Mouse (Mus musculus): ENCODE measurements around the gene Vgf. TPM values are rescaled to one million over a fixed set of nuclear protein-coding genes. Genes with fewer than 3 reads are reported as not detected.

Gene Vgf
- polyA plus RNA-seq, 1 experiment from 2014 or later = 0.39 TPM

DNA sequence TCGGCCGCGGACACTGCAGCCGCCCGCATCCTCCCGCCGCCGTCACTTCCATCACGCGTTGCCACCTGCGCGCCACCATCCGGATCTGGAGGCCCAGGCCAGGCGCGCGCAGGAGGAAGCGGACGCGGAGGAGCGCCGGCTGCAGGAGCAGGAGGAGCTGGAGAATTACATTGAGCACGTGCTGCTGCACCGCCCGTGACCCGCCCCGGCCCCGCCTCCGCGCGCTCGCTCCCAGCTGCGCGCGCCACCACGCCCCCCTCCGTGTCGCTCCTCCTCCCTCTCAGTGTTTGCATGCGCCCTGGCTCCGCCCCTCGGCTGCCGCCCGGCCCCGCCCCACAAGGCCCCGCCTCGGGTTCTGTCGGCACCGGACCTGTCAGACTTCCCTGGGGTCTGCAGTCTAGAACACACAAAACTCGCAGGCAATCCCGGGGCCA lies 6.5 kb downstream of the Vgf start:
- WGBS = 1% methylated on average over 48 of the region's 49 CpGs
- Histone ChIP-seq H3K4me3 (peak overlapping the region; percentile 59), H3K27me3 (replicated peaks; ENCODE audit: low read depth, poor library complexity, severe bottlenecking) (peaks cover 70% of the 10 kb centered on the region), H3K9me3 (no peaks in the 10 kb centered on the region), H3K36me3 (replicated peaks) (peaks cover 29% of the 10 kb centered on the region), H3K4me1 (peaks cover 48% of the 10 kb centered on the region), H3K27ac (replicated peaks) (0 out of 2 replicates have a peak overlapping the region, but pooled peaks have one; percentile 10)
- peak; percentile 97 for DNase-seq (ENCODE audit: low spot score)

DNA sequence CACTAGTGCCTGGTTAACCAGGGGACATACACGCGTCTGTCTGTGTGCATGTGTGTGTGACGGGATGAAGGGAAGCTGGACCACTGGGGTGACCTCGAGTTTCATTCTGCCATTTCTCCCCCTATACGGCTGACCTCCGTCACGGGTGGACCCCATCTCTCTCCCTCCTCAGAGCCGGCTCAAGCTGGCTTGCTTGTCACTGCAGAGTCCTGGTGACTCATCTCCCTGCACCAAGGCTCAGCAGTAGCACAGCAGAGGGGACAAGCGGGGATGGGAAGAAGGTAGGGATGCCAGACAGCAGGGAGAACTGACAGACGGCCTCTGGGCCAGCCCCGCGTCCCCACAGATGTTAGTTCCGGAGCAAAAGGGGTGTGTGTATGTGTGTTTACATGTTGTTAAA lies 10.0 kb downstream of the Vgf start:
- no peak for DNase-seq (ENCODE audit: low spot score)
- no peaks in the 10 kb centered on the region for H3K9me3 ChIP-seq
- H3K4me1 ChIP-seq = peaks cover 22% of the 10 kb centered on the region
- peaks cover 35% of the 10 kb centered on the region for H3K27me3 ChIP-seq (replicated peaks; ENCODE audit: low read depth, poor library complexity, severe bottlenecking)
- no peak overlapping the region for H3K27ac ChIP-seq (replicated peaks)
- WGBS = 87% methylated on average over 13 of the region's 13 CpGs
- no peak overlapping the region for H3K4me3 ChIP-seq
- H3K36me3 ChIP-seq (replicated peaks) = peaks cover 63% of the 10 kb centered on the region

DNA sequence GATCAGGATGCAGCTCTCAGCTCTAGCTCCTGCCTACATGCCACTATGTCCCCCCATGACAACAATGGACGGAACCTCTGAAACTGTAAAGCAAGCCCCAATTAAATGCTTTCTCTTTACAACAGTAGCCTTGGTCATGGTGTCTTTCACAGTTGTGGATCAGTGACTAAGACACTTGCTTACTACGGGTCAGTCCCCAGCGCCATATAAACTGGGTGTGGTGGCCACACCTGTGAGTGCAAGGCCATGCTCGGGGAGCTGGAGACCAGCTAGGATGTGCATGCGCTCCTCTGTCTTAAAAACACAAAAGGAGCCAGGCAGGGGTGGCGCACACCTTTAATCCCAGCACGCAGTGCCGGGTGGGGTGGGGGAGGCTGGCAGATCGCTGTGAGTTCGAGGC lies 13.3 kb downstream of the Vgf start:
- peaks cover 2% of the 10 kb centered on the region; the same call in 1 of the 2 replicates for H3K27me3 ChIP-seq (replicated peaks; ENCODE audit: low read depth, poor library complexity, severe bottlenecking)
- H3K4me3 ChIP-seq = no peak overlapping the region
- H3K36me3 ChIP-seq (replicated peaks) = peaks cover 84% of the 10 kb centered on the region
- 93% methylated on average over 10 of the region's 10 CpGs for WGBS
- no peak for DNase-seq (ENCODE audit: low spot score)
- no peak overlapping the region for H3K27ac ChIP-seq (replicated peaks)
- H3K4me1 ChIP-seq = no peaks in the 10 kb centered on the region
- H3K9me3 ChIP-seq = no peaks in the 10 kb centered on the region

DNA sequence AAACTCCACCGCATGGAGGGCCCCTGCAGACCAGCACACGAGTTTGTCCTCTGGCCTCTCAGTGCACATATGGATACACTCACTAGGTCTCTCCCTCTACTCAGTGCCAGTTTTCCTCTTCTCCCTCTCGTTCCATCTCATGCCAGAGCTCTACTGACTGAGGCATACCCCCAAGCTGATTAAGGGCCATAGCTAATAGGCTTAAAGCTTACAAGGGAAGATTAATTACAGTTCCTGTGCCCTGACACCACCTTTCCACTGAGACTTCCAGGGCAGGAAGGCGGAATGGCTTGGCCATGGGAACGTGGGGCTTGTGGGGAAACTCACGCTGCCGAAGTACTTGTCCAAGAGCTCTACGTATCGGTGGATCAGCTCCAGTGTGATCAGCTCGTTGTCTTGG lies 15.2 kb downstream of the Vgf start:
- Histone ChIP-seq H3K36me3 (replicated peaks) (peaks cover 68% of the 10 kb centered on the region), H3K27me3 (replicated peaks; ENCODE audit: low read depth, poor library complexity, severe bottlenecking) (no peaks in the 10 kb centered on the region), H3K27ac (replicated peaks) (no peak overlapping the region), H3K4me3 (no peak overlapping the region), H3K9me3 (no peaks in the 10 kb centered on the region), H3K4me1 (peaks cover 15% of the 10 kb centered on the region)
- DNase-seq (ENCODE audit: low spot score) = no peak
- WGBS = 91% methylated on average over 10 of the region's 10 CpGs

DNA sequence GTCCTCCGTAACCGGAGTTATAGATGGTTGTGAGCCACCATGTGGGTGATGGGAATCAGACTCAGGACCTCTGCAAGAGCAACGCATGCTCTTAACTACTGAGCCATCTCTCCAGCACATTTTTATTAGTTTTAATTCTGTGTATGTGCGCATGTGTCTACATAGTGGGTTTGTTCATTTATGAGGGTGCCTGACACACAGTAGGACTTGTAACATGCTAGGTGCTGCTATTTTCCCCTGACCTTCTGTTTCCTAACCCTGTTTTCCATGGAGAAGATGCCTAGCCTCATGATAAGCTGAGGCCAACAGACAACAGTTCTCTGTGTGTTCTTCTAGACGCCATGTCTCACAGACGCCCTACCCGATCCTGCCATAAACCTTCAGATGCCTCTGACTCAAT lies 17.8 kb downstream of the Vgf start:
- H3K4me3 ChIP-seq = no peak overlapping the region

DNA sequence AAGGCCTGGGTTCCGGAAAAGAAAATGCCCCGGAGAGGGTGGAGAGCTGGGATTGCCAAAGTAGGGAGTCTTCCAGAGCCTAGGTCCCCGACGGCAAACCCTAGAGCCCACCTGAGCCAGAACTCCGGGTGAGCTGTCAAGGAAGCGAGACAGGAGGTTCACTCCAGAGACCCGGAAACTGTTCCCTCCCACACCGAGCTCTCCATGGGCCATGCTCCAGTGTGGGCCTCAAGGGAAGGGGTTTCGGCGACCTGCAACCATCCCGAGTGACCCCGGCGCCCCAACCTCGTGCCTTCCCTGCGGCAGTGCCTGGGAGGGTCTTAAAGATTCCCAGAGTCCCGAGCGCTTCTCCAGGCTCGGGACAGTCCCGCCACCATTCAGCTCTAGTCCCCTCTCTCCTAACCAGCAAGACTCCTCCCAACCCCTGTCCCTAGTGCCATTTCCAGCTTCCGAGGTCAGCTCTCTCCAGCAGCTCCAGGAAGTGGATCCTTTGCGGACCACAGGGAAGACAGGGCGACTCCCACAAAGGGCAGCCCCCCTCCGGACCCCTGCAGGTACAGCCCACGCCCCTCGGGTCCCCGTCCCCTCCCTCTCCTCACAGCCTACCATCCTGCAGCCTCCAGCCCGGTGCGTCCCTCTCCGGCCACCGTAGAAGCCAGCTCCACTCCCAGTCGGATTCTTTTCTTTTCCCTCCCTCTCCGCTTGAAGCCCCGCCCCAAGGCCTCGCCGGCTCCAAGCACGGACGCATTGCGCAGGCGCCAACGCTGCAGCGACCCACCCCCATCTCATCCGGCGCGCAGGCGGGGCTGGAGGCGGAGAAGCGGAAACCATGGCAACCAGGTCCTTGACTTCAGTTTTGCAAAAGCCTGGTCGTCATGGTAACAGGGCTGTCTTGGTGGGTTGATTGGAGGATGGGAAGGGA lies 19.5 kb downstream of the Vgf start, which contains the start of gene Ap1s1:
Ap1s1 (minus strand) TSS at position 734 of the 922 bp plus-strand sequence.
- WGBS = under 1% methylated on average over 48 of the region's 48 CpGs
- DNase-seq (ENCODE audit: low spot score) = peak; percentile 100
- peaks cover 26% of the 10 kb centered on the region for H3K36me3 ChIP-seq (replicated peaks)
- H3K4me3 ChIP-seq = peak within 1 kb of the TSS; percentile 84
- no peaks in the 10 kb centered on the region for H3K9me3 ChIP-seq
- H3K27me3 ChIP-seq (replicated peaks; ENCODE audit: low read depth, poor library complexity, severe bottlenecking) = no peaks in the 10 kb centered on the region
- peak within 1 kb of the TSS; percentile 93 for H3K27ac ChIP-seq (replicated peaks)
- H3K4me1 ChIP-seq = peaks cover 17% of the 10 kb centered on the region

More for the DNA sequence above, 17.8 kb downstream of the Vgf start:
- no peak overlapping the region for H3K27ac ChIP-seq (replicated peaks)
- H3K4me1 ChIP-seq = peaks cover 17% of the 10 kb centered on the region
- 95% methylated on average over 7 of the region's 7 CpGs for WGBS
- peaks cover 42% of the 10 kb centered on the region for H3K36me3 ChIP-seq (replicated peaks)
- H3K27me3 ChIP-seq (replicated peaks; ENCODE audit: low read depth, poor library complexity, severe bottlenecking) = no peaks in the 10 kb centered on the region
- H3K9me3 ChIP-seq = no peaks in the 10 kb centered on the region
- no peak for DNase-seq (ENCODE audit: low spot score)

DNA sequence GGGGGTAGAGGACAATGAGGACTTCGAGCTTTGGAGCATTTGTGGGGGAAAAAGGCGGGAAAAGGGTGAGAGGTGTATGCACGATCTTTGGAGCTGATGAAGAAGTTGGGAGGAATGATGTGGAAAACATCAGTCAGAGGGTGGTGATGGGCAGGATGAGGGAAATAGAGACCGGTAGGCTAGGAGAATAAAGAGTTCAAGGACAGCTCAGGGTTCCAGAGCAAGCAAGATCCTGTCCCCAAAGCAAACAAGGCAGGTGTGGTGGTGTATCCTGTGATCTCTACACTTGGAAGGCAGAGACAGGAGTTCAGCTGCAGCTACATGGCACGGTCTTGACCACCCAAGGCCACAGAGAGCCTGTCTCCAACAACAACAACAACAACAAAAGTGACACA lies 20.1 kb downstream of the Vgf start:
- no peaks in the 10 kb centered on the region for H3K27me3 ChIP-seq (replicated peaks; ENCODE audit: low read depth, poor library complexity, severe bottlenecking)
- H3K4me3 ChIP-seq = peak overlapping the region; percentile 84
- H3K27ac ChIP-seq (replicated peaks) = peak overlapping the region; percentile 93
- no peak for DNase-seq (ENCODE audit: low spot score)
- H3K9me3 ChIP-seq = no peaks in the 10 kb centered on the region
- 32% methylated on average over 5 of the region's 5 CpGs for WGBS
- H3K4me1 ChIP-seq = peaks cover 17% of the 10 kb centered on the region
- peaks cover 21% of the 10 kb centered on the region for H3K36me3 ChIP-seq (replicated peaks)

DNA sequence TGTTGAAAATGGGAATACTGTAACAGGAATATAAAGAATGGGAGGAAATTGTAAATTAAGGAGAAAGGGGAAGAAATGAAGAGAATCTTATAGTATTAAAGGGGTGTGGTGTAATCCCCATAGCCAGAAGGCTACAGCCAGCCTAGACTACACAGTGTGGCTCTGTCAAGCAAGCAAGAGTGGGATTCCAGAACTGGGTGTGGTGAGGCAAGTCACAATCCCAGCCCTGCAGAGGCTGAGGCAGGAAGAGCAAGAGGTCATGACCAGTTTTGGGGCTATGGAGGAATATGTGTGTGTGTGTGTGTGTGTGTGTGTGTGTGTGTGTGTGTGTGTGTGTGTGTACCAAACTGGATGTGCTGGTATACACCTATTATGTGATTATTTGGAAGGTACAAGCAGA lies 20.8 kb downstream of the Vgf start:
- H3K4me3 ChIP-seq = no peak overlapping the region
- peaks cover 17% of the 10 kb centered on the region for H3K4me1 ChIP-seq
- H3K27ac ChIP-seq (replicated peaks) = no peak overlapping the region
- no peaks in the 10 kb centered on the region for H3K9me3 ChIP-seq
- H3K27me3 ChIP-seq (replicated peaks; ENCODE audit: low read depth, poor library complexity, severe bottlenecking) = no peaks in the 10 kb centered on the region
- H3K36me3 ChIP-seq (replicated peaks) = peaks cover 14% of the 10 kb centered on the region
- no peak for DNase-seq (ENCODE audit: low spot score)

DNA sequence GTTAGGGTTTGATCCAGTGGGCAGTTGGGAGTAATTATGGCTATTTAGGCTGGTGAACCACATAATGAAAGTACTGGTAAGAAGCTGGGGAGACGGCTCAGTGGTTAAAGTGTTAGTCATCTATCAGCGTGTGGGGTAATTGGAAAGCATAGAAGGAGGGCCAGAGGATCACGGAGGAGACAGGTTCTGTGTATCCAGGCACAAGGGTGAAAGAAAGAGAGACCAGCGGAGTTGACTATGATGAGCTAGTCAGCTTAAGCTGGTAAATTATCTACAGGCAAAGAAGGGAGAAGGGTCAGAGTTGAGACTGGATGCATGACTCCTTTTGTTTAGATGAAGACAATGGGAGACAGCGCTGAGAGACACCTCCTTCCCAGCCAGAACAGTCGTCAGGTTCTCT lies 24.9 kb downstream of the Vgf start:
- no peaks in the 10 kb centered on the region for H3K9me3 ChIP-seq
- no peak overlapping the region for H3K4me3 ChIP-seq
- H3K27me3 ChIP-seq (replicated peaks; ENCODE audit: low read depth, poor library complexity, severe bottlenecking) = no peaks in the 10 kb centered on the region
- 65% methylated on average over 6 of the region's 6 CpGs for whole genome bisulfite sequencing
- no peaks in the 10 kb centered on the region for H3K36me3 ChIP-seq (replicated peaks)
- DNase-seq (ENCODE audit: low spot score) = no peak
- peaks cover 5% of the 10 kb centered on the region for H3K4me1 ChIP-seq
- H3K27ac ChIP-seq (replicated peaks) = no peak overlapping the region

DNA sequence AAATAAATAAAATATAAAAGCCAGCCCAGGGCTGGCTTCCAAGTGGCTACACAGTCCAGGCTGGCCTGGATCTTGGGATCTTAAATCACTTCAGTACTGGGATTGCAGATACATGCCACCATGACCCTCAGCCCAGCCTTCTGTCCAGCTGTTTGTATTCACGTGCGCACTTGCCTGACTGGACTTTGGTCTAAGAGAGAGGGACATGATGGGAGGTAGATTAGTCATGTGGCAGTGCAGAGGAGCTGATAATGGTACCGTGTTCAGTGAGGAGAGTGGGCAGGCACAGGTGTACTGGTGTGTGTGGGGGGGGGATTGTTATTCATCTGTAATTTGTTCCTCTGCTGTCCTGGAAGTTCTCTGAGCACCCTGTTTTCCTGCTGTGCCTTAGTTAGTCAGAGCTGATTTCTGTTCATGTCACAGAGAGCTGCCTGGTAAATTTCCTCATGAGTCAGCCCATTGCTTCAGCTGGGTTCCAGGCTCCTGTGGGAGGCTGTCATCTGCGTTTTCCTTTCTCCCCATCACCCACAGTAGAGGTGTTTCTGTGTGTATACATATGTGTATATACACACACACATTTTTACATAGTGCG lies 25.8 kb downstream of the Vgf start:
- no peaks in the 10 kb centered on the region for H3K4me1 ChIP-seq
- H3K36me3 ChIP-seq (replicated peaks) = no peaks in the 10 kb centered on the region
- WGBS = 89% methylated on average over 5 of the region's 5 CpGs
- DNase-seq (ENCODE audit: low spot score) = no peak
- H3K27me3 ChIP-seq (replicated peaks; ENCODE audit: low read depth, poor library complexity, severe bottlenecking) = no peaks in the 10 kb centered on the region
- no peaks in the 10 kb centered on the region for H3K9me3 ChIP-seq
- no peak overlapping the region for H3K27ac ChIP-seq (replicated peaks)
- no peak overlapping the region for H3K4me3 ChIP-seq

DNA sequence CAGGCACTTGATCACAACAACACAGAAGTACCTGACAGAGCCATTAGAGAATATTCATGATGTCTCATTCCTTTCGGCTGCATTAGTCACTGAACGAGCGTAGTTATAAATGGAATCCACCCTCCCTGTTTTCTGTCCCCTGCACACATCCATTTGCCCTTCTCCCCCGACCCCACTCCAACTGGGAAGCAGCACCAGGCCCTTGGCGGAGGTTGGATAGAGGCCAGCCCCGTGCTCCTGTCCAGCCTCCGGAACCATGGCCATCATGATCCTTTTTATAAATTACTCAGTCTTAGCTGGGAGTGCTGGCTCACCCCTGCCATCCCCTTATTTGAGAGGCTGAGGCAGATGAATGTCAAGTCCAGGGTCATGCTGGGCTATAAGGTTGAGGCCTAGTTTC lies 28.1 kb downstream of the Vgf start:
- WGBS = 89% methylated on average over 7 of the region's 7 CpGs
- no peaks in the 10 kb centered on the region for H3K36me3 ChIP-seq (replicated peaks)
- no peak overlapping the region for H3K4me3 ChIP-seq
- H3K4me1 ChIP-seq = no peaks in the 10 kb centered on the region
- no peak overlapping the region for H3K27ac ChIP-seq (replicated peaks)
- H3K27me3 ChIP-seq (replicated peaks; ENCODE audit: low read depth, poor library complexity, severe bottlenecking) = no peaks in the 10 kb centered on the region
- no peaks in the 10 kb centered on the region for H3K9me3 ChIP-seq
- DNase-seq (ENCODE audit: low spot score) = no peak

DNA sequence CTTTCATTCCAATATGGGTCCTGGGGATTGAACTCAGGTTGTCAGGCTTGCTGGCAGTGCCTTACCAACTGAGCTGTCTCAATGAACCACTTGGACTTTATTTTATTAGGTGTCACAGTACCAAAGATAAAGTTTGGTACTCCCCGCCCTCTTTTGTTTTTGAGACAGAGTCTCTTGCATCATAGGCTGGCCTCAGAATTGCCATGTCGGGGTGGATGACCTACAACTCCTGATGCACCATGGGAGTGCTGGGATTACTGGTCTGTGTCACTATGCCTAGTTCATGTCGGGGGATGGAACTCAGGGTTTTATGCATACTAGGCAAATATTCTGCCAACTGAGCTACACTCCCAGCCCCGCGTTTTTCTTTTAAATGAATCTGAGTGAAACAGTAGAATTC lies 28.7 kb downstream of the Vgf start:
- no peaks in the 10 kb centered on the region for H3K9me3 ChIP-seq
- no peak for DNase-seq (ENCODE audit: low spot score)
- H3K4me1 ChIP-seq = no peaks in the 10 kb centered on the region
- 91% methylated on average over 5 of the region's 5 CpGs for WGBS
- no peaks in the 10 kb centered on the region for H3K36me3 ChIP-seq (replicated peaks)
- H3K27ac ChIP-seq (replicated peaks) = no peak overlapping the region
- no peak overlapping the region for H3K4me3 ChIP-seq
- no peaks in the 10 kb centered on the region for H3K27me3 ChIP-seq (replicated peaks; ENCODE audit: low read depth, poor library complexity, severe bottlenecking)
